In genomic region chr9:56636214-56636613, GRCm38 (mm10) we compare ENCODE assay signal across 8 mouse cellular contexts.
DNase-seq lines count a peak whose midpoint lies in the region; ATAC-seq and TF ChIP-seq lines count a peak whose summit lies in the region.

No protein-coding gene starts in this region.

- H3K4me1 ChIP-seq in ES-E14 (ENCODE audit: control insufficient read depth in 2 of 2, insufficient read depth in 2 of 2, low read length in 2 of 2, poor library complexity in 1 of 2): peaks cover 0 to 8% of the 10 kb centered on the region in 2 experiments; a peak in 1 of 4 replicates
- peaks cover 57% of the 10 kb centered on the region for H3K4me1 ChIP-seq in forebrain, embryonic 15.5 days

- 0 out of 2 replicates have a peak overlapping the region, but pooled peaks have one; percentile 73 for H3K9ac ChIP-seq in ES-E14 (ENCODE audit: insufficient read depth, low read depth, low read length, poor library complexity, severe bottlenecking)
- peak overlapping the region; percentile 89 for H3K9ac ChIP-seq in forebrain, embryonic 15.5 days (replicated peaks)

- in situ Hi-C loops in ES-E14 (cut with MboI; ENCODE audit: low sequenced_read_pairs in 2 of 2, unreplicated experiment in 2 of 2): no loop called here

- peak overlapping the region; percentile 95 for H3K4me2 ChIP-seq in forebrain, embryonic 15.5 days (replicated peaks)

- intact Hi-C loops in heart, postnatal 25 days (cut with DNase I): loop anchor here (1.0 to 5.0 kb wide), 3 partner anchors 91 to 163 kb away; no protein-coding TSS in a partner anchor

- ATAC-seq in forebrain, embryonic 15.5 days (replicated peaks): peak; percentile 61
- peak; percentile 43 for ATAC-seq in neutrophil, adult 5-6 weeks (ENCODE audit: extremely low read depth, insufficient number of reproducible peaks, low FRiP score, poor library complexity, severe bottlenecking)

- H3K27me3 ChIP-seq in forebrain, embryonic 15.5 days: peaks cover 47% of the 10 kb centered on the region

- 0% methylated on average over 10 of the region's 10 CpGs for WGBS in forebrain, embryonic 15.5 days

- H3K9me3 ChIP-seq in ES-E14 (ENCODE audit: control insufficient read depth, insufficient read depth, low read depth, low read length): no peaks in the 10 kb centered on the region
- H3K9me3 ChIP-seq in forebrain, embryonic 15.5 days: no peaks in the 10 kb centered on the region

- peak; percentile 74 for DNase-seq in ES-E14 (ENCODE audit: low read depth, low spot score)
- peak; percentile 93 for DNase-seq in cerebellum, adult 11 months
- peak; percentile 68 for DNase-seq in heart, postnatal 25 days (ENCODE audit: low spot score)
- peak; percentile 92 to 97 for DNase-seq in layer of hippocampus, adult 18-20 months (ENCODE audit: low spot score in 2 of 2)
- peak; percentile 71 to 77 for DNase-seq in lung, adult 18-20 months
- DNase-seq in testis, postnatal 14 days (ENCODE audit: low spot score): peak; percentile 84

- H3K36me3 ChIP-seq in ES-E14 (ENCODE audit: control insufficient read depth, insufficient read depth, low read length, poor library complexity, severe bottlenecking): no peaks in the 10 kb centered on the region
- no peaks in the 10 kb centered on the region for H3K36me3 ChIP-seq in forebrain, embryonic 15.5 days

- no peak overlapping the region for H3K27ac ChIP-seq in ES-E14 (ENCODE audit: insufficient read depth, low read depth, low read length, poor library complexity, severe bottlenecking)
- H3K27ac ChIP-seq in forebrain, embryonic 15.5 days (replicated peaks): peak overlapping the region; percentile 79; the same call in 1 of the 2 replicates

- H3K4me3 ChIP-seq in ES-E14 (ENCODE audit: insufficient read depth in 1 of 2, low read depth in 1 of 2, low read length in 2 of 2, poor library complexity in 1 of 2, severe bottlenecking in 1 of 2): peak overlapping the region; percentile 61 to 85
- H3K4me3 ChIP-seq in forebrain, embryonic 15.5 days: peak overlapping the region; percentile 82

TF ChIP-seq in ES-E14, 5 proteins besides CTCF, POLR2A, EP300 and RAD21:
- peak; percentile 68; the same call in 1 of the 2 replicates for TF ChIP-seq ZC3H11A (IDR thresholded peaks at IDR 0.05; ENCODE audit: borderline replicate concordance, low read depth, low read length)
- TF ChIP-seq ZNF384 (IDR thresholded peaks at IDR 0.05; ENCODE audit: low read depth, low read length): no peak
